Mouse (Mus musculus) small intestine, adult 2 months (tissue): Measurements from ENCODE around the gene 1700001C19Rik.

Source experiments
- CTCF ChIP-seq: fragments of 200-500 bp; IDR thresholded peaks from 2 replicates; pipeline ENCODE4 v1.5.1; 2012; ENCODE audit warnings: low read depth, mild to moderate bottlenecking, control low read depth, inconsistent platforms, low read length, moderate library complexity, mixed read lengths; ENCODE audit not compliant: insufficient replicate concordance, insufficient read length; ENCODE audit errors: extremely low read depth
- POLR2A ChIP-seq: fragments of 200-500 bp; IDR thresholded peaks from 2 replicates; pipeline ENCODE4 v1.6.1; 2012; ENCODE audit warnings: low read depth, mild to moderate bottlenecking, control low read depth, inconsistent platforms, low read length, moderate library complexity

- no peak for TF ChIP-seq CTCF
- TF ChIP-seq POLR2A: no peak
These were observed 59.0 kb downstream of the 1700001C19Rik start for GRCm38 (mm10) chr17:47378133-47378532.
